Mouse (Mus musculus) stomach, embryonic 16.5 days (tissue): Measurements from ENCODE around the gene Gdpd1. TPM values are rescaled to one million over a fixed set of nuclear protein-coding genes. Genes with fewer than 3 reads are reported as not detected.

Source experiments
- ATAC-seq: fragments of 200-750 bp; cut with Nextera tagmentation; 2 replicates; pipeline ENCODE4 v1.8.0; 2017; ENCODE audit warnings: moderate number of reproducible peaks, moderate TSS enrichment; ENCODE audit not compliant: insufficient read depth, low FRiP score
- H3K27ac ChIP-seq: fragments of 300-500 bp; sonication (generic); 2 replicates; pipeline ENCODE4 v1.5.1; 2014; ENCODE audit warnings: low read length
- H3K27me3 ChIP-seq: fragments of 300-500 bp; sonication (generic); 2 replicates; pipeline ENCODE4 v1.6.1; 2014; ENCODE audit warnings: low read length, control low read depth, mixed read lengths; ENCODE audit not compliant: control insufficient read depth, insufficient read depth
- H3K36me3 ChIP-seq: fragments of 300-500 bp; sonication (generic); 2 replicates; pipeline ENCODE4 v1.6.1; 2014; ENCODE audit warnings: low read length; ENCODE audit not compliant: control insufficient read depth, insufficient read depth
- H3K4me1 ChIP-seq: fragments of 300-500 bp; sonication (generic); 2 replicates; pipeline ENCODE4 v1.6.1; 2014; ENCODE audit warnings: low read length, control low read depth, mixed read lengths; ENCODE audit not compliant: control insufficient read depth, insufficient read depth
- H3K4me2 ChIP-seq: fragments of 300-500 bp; sonication (generic); 2 replicates; pipeline ENCODE4 v1.6.1; 2014; ENCODE audit warnings: low read depth, low read length, mixed read lengths
- H3K4me3 ChIP-seq: fragments of 300-500 bp; sonication (generic); replicated peaks from 2 replicates; pipeline ENCODE4 v1.5.1; 2014; ENCODE audit warnings: mild to moderate bottlenecking, low read length
- H3K9ac ChIP-seq: fragments of 300-500 bp; sonication (generic); 2 replicates; pipeline ENCODE4 v1.6.1; 2014; ENCODE audit warnings: low read length
- H3K9me3 ChIP-seq: fragments of 300-500 bp; sonication (generic); replicated peaks from 2 replicates; pipeline ENCODE4 v1.6.1; 2016; ENCODE audit warnings: low read length, control low read depth; ENCODE audit not compliant: control insufficient read depth
- WGBS: fragments of 180-500 bp; shearing (Covaris S2); extraction: QIAGEN DNeasy Blood & Tissue Kit; methylation state at CpG from one replicate; pipeline ENCODE4 v1.1.7; 2014; 5-methylcytosine and 5-hydroxymethylcytosine counted together
- polyA plus RNA-seq: library from polyadenylated mRNA; unstranded; fragments of >200 nt; fragmentation: Nextera tagmentation; extraction: Ambion mirVana; gene quantifications from 2 replicates; pipeline ENCODE4 v1.2.1, GENCODE M21; 2015

Gdpd1 gene
- polyA plus RNA-seq, 1 experiment from 2014 or later: 34.9 TPM

- no peak overlapping the region for H3K4me3 ChIP-seq
- no peak for ATAC-seq
- H3K4me2 ChIP-seq: no peak overlapping the region
- WGBS: 74% methylated on average over 8 of the region's 8 CpGs
- no peaks in the 10 kb centered on the region for H3K9me3 ChIP-seq
- no peak overlapping the region for H3K27ac ChIP-seq
- no peaks in the 10 kb centered on the region for H3K36me3 ChIP-seq
- no peaks in the 10 kb centered on the region for H3K27me3 ChIP-seq
- H3K9ac ChIP-seq: no peak overlapping the region
- H3K4me1 ChIP-seq: no peaks in the 10 kb centered on the region
Observed at GRCm38 (mm10) chr11:87019431-87019830, 54.4 kb downstream of the Gdpd1 start.

- no peak overlapping the region for H3K4me2 ChIP-seq
- no peak overlapping the region for H3K4me3 ChIP-seq
- no peak overlapping the region for H3K9ac ChIP-seq
- no peaks in the 10 kb centered on the region for H3K27me3 ChIP-seq
- H3K4me1 ChIP-seq: no peaks in the 10 kb centered on the region
- 0 out of 2 replicates have a peak overlapping the region, but pooled peaks have one; percentile 18 for H3K27ac ChIP-seq
- WGBS: 49% methylated on average over 4 of the region's 4 CpGs
- H3K36me3 ChIP-seq: no peaks in the 10 kb centered on the region
- no peaks in the 10 kb centered on the region for H3K9me3 ChIP-seq
- ATAC-seq: no peak
Observed at GRCm38 (mm10) chr11:87018081-87018480, 55.8 kb downstream of the Gdpd1 start.

DNA sequence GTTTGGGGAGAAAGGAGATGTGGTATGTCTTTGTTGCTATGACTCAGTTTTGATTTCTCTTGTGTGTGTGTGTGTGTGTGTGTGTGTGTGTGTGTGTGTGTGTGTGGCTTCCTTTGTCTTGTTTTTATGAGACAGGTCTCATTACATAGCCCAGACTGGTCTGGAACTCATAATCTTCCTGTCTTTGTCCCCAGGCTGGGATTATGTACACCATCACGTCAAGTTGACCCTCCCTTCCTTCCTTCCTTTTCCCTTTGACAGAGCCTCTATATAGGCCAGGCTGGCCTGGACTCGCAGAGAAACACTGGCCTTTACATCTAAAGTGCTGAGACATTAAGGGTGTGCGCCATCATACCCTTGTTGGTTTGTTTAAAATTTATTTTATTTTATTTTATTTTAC lies 58.2 kb downstream of the Gdpd1 start:
- no peak for ATAC-seq
- Histone ChIP-seq H3K9ac (no peak overlapping the region), H3K9me3 (no peaks in the 10 kb centered on the region), H3K4me1 (no peaks in the 10 kb centered on the region), H3K27me3 (no peaks in the 10 kb centered on the region), H3K4me2 (no peak overlapping the region), H3K27ac (no peak overlapping the region), H3K36me3 (no peaks in the 10 kb centered on the region), H3K4me3 (no peak overlapping the region)
- 65% methylated on average over 3 of the region's 3 CpGs for WGBS

GRCm38 (mm10) chr11:87010476-87010875 lies 63.4 kb downstream of the Gdpd1 start:
- no peak overlapping the region for H3K9ac ChIP-seq
- no peaks in the 10 kb centered on the region for H3K9me3 ChIP-seq
- no peak overlapping the region for H3K27ac ChIP-seq
- ATAC-seq: peak; percentile 71; the same call in 1 of the 2 replicates
- H3K36me3 ChIP-seq: no peaks in the 10 kb centered on the region
- no peak overlapping the region for H3K4me3 ChIP-seq
- H3K27me3 ChIP-seq: no peaks in the 10 kb centered on the region
- 15% methylated on average over 9 of the region's 9 CpGs for WGBS
- no peak overlapping the region for H3K4me2 ChIP-seq
- peaks cover 3% of the 10 kb centered on the region; the same call in 1 of the 2 replicates for H3K4me1 ChIP-seq

GRCm38 (mm10) chr11:87007371-87007770 lies 66.5 kb downstream of the Gdpd1 start:
- 17% methylated on average over 8 of the region's 8 CpGs for WGBS
- Histone ChIP-seq H3K27ac (peak overlapping the region; percentile 40; the same call in 1 of the 2 replicates), H3K36me3 (no peaks in the 10 kb centered on the region), H3K4me2 (no peak overlapping the region), H3K4me3 (no peak overlapping the region), H3K27me3 (no peaks in the 10 kb centered on the region), H3K9ac (no peak overlapping the region), H3K9me3 (no peaks in the 10 kb centered on the region), H3K4me1 (peaks cover 3% of the 10 kb centered on the region; the same call in 1 of the 2 replicates)
- peak; percentile 54; the same call in 1 of the 2 replicates for ATAC-seq

DNA sequence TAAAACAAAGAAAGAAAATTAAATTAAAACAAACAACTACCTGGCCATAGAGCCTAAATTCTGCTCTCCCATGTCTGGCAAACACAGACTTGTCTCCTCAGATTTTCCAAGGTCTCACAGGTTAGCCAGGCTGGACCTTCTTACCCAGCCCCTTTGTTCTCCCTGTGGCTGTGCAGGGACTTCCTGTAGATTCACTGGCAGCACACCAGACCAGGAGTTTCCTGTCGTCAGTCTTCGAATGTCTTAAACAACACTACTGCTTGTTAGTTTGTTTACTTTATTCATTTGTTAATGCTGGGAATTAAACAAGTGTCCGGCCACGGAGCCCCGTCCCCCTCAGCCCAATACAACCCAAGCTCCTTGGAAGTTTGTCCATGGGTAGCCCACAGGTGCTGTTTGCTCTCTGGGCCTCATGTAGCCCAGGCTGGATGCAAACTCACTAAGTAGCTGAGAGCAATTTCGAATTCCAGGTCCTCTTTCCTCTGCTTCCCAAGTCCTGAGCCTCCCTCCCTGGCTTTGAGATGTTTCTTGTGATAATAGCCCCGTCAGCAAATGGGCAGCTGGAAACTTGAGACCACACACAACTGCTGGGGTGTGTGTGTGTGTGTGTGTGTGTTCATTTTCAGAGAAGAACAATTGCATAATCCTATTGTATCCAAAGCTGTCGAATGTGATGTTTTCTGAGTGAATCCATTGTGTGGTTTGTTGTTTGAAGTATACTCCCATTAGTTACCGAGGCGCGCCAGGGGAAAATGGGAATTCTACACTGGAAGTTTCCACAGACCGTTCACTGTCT lies 68.7 kb downstream of the Gdpd1 start:
- no peaks in the 10 kb centered on the region for H3K36me3 ChIP-seq
- no peaks in the 10 kb centered on the region for H3K9me3 ChIP-seq
- no peaks in the 10 kb centered on the region for H3K27me3 ChIP-seq
- H3K27ac ChIP-seq: peak overlapping the region; percentile 64; the same call in 1 of the 2 replicates
- no peak overlapping the region for H3K4me2 ChIP-seq
- H3K4me1 ChIP-seq: peaks cover 3% of the 10 kb centered on the region; the same call in 1 of the 2 replicates
- WGBS: 49% methylated on average over 12 of the region's 12 CpGs
- H3K9ac ChIP-seq: no peak overlapping the region
- no peak for ATAC-seq
- H3K4me3 ChIP-seq: no peak overlapping the region

DNA sequence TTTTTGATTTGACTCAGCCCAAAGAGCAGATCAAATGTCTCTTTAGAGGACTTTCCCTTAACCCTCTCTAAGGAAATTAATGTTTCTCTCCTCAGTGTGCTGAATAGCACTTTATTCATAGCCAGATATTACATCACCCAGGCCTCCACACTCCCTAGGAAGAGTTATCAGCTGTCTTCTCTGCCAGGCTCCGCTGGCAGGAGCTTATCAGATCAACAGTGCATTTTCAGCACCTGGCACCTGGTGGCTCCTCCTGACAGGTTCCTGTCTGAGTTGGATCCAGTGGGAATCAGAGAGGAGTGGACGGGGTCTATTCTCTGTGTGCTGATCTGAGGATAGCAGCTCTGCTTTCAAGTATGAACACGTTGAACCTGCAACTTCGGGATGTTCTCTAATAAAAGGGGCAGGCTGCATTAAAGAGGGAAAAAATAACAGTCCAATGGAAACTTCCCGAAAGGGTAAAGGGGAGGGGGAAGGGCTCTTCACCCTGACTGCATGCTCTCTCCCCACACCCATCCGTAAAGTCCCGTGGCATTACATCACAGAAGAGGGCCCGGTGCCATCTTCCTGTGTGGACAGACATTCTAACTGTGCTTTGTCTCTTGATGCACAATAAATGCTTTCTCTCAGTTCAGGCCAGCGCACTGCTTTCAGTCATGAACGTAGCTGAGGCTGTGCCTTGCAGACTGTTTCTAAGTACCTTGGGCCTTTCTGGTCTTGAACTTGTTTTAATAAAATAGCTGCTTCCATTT lies 71.6 kb downstream of the Gdpd1 start:
- no peaks in the 10 kb centered on the region for H3K4me1 ChIP-seq
- 67% methylated on average over 10 of the region's 10 CpGs for WGBS
- no peak overlapping the region for H3K9ac ChIP-seq
- ATAC-seq: no peak
- no peaks in the 10 kb centered on the region for H3K9me3 ChIP-seq
- H3K4me2 ChIP-seq: no peak overlapping the region
- H3K27me3 ChIP-seq: no peaks in the 10 kb centered on the region
- no peak overlapping the region for H3K4me3 ChIP-seq
- H3K36me3 ChIP-seq: no peaks in the 10 kb centered on the region
- H3K27ac ChIP-seq: no peak overlapping the region

DNA sequence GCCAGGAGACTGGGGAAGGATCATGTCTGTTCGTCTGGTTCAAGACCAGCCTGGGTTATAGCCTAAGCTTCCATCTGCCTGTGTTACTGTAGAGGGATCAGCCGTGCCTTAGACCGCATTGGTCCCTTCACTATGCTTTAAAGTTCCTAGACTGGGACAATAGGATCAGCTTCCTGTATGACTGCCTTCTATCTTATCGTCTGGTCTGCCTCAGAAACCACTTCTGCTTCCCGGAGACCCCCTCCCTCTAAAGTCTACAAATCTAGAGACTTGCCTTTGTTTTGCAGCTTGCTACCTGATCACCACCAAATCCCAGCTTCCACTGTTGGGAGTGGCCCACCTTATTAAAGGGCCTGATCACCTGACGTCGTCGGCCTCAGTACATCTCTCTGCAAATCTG lies 72.6 kb downstream of the Gdpd1 start:
- no peak overlapping the region for H3K4me2 ChIP-seq
- H3K4me1 ChIP-seq: no peaks in the 10 kb centered on the region
- 64% methylated on average over 8 of the region's 8 CpGs for WGBS
- H3K4me3 ChIP-seq: no peak overlapping the region
- no peak overlapping the region for H3K27ac ChIP-seq
- H3K9me3 ChIP-seq: no peaks in the 10 kb centered on the region
- no peak overlapping the region for H3K9ac ChIP-seq
- no peaks in the 10 kb centered on the region for H3K27me3 ChIP-seq
- no peaks in the 10 kb centered on the region for H3K36me3 ChIP-seq
- no peak for ATAC-seq

DNA sequence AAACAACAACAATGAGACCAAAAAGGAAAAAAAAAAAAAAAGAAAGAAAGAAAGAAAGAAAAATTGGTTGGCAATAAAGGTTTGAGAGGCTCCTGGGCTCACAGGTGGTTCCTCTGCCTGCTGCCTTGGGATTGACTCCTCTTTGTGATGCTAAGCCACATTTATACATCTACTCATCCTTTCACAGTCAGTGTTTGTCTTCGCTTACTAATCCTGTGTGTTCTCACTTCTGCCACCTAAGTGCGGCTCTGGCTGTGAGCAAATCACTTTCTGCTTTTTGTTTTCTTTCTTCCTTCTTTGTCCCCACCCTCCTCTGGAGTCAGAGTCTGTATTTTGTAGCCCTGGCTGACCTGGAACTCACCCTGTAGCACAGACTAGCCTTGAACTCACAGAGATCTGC lies 77.6 kb downstream of the Gdpd1 start:
- ATAC-seq: no peak
- Histone ChIP-seq H3K4me1 (peaks cover 5% of the 10 kb centered on the region; the same call in 1 of the 2 replicates), H3K4me2 (no peak overlapping the region), H3K9me3 (no peaks in the 10 kb centered on the region), H3K27me3 (no peaks in the 10 kb centered on the region), H3K4me3 (no peak overlapping the region), H3K9ac (no peak overlapping the region), H3K27ac (no peak overlapping the region; the same call in 1 of the 2 replicates), H3K36me3 (no peaks in the 10 kb centered on the region)
- WGBS: 42% methylated on average over 2 of the region's 2 CpGs
